Mouse (Mus musculus): ENCODE data around the gene Plin3. TPM values are rescaled to one million over a fixed set of nuclear protein-coding genes. Genes with fewer than 3 reads are reported as not detected.
A peak's percentile ranks its signal among the peaks of the same experiment; 100 is the strongest.

Gene Plin3
- polyA plus RNA-seq, 1 experiment from 2014 or later: 6.9 TPM

- no peaks in the 10 kb centered on the region for H3K9me3 ChIP-seq (ENCODE audit: control insufficient read depth, low read length)
- peak overlapping the region; percentile 75 for H3K4me2 ChIP-seq (ENCODE audit: low read depth, low read length)
- H3K4me1 ChIP-seq (ENCODE audit: control insufficient read depth, insufficient read depth, low read length): peaks cover 9% of the 10 kb centered on the region; the same call in 1 of the 2 replicates
- peak overlapping the region; percentile 61 for H3K4me3 ChIP-seq (ENCODE audit: low read depth, low read length)
- H3K27me3 ChIP-seq (ENCODE audit: control insufficient read depth, insufficient read depth, low read length): no peaks in the 10 kb centered on the region
- no peaks in the 10 kb centered on the region for H3K36me3 ChIP-seq (ENCODE audit: control insufficient read depth, insufficient read depth, low read length)
- peak; percentile 95 for ATAC-seq (ENCODE audit: low read depth)
- no peak overlapping the region for H3K27ac ChIP-seq (ENCODE audit: low read depth, low read length)
- peak overlapping the region; percentile 44 for H3K9ac ChIP-seq (replicated peaks; ENCODE audit: low read depth, low read length)
- WGBS: under 1% methylated on average over 68 of the region's 68 CpGs
Observed at GRCm38 (mm10) chr17:56303847-56304586, 11.3 kb upstream of the Plin3 start.

- peak; percentile 31 for ATAC-seq (ENCODE audit: low read depth)
- Histone ChIP-seq H3K4me2 (ENCODE audit: low read depth, low read length) (peak within 1 kb of the TSS; percentile 75), H3K27me3 (ENCODE audit: control insufficient read depth, insufficient read depth, low read length) (no peaks in the 10 kb centered on the region), H3K27ac (ENCODE audit: low read depth, low read length) (no peak within 1 kb of the TSS), H3K4me3 (ENCODE audit: low read depth, low read length) (peak within 1 kb of the TSS; percentile 61), H3K9ac (replicated peaks; ENCODE audit: low read depth, low read length) (peak within 1 kb of the TSS; percentile 44), H3K4me1 (ENCODE audit: control insufficient read depth, insufficient read depth, low read length) (peaks cover 9% of the 10 kb centered on the region; the same call in 1 of the 2 replicates), H3K9me3 (ENCODE audit: control insufficient read depth, low read length) (no peaks in the 10 kb centered on the region), H3K36me3 (ENCODE audit: control insufficient read depth, insufficient read depth, low read length) (no peaks in the 10 kb centered on the region)
- under 1% methylated on average over 43 of the region's 43 CpGs for WGBS
Observed at GRCm38 (mm10) chr17:56303160-56303846, 10.6 kb upstream of the Plin3 start, which contains the start of gene Uhrf1. Gene Uhrf1, plus strand, starts transcription at chr17:56303321.

GRCm38 (mm10) chr17:56302363-56302996 is 9.8 kb upstream of the Plin3 start:
- 23% methylated on average over 13 of the region's 13 CpGs for WGBS
- Histone ChIP-seq H3K27ac (ENCODE audit: low read depth, low read length) (no peak overlapping the region), H3K4me1 (ENCODE audit: control insufficient read depth, insufficient read depth, low read length) (peaks cover 9% of the 10 kb centered on the region; the same call in 1 of the 2 replicates), H3K9me3 (ENCODE audit: control insufficient read depth, low read length) (no peaks in the 10 kb centered on the region), H3K36me3 (ENCODE audit: control insufficient read depth, insufficient read depth, low read length) (no peaks in the 10 kb centered on the region), H3K9ac (replicated peaks; ENCODE audit: low read depth, low read length) (no peak overlapping the region), H3K4me3 (ENCODE audit: low read depth, low read length) (no peak overlapping the region), H3K27me3 (ENCODE audit: control insufficient read depth, insufficient read depth, low read length) (no peaks in the 10 kb centered on the region), H3K4me2 (ENCODE audit: low read depth, low read length) (no peak overlapping the region; the same call in 1 of the 2 replicates)
- ATAC-seq (ENCODE audit: low read depth): no peak

GRCm38 (mm10) chr17:56300186-56300585 is 7.5 kb upstream of the Plin3 start, which contains the start of gene Arrdc5:
Gene Arrdc5, minus strand, starts transcription at chr17:56300286.
- Histone ChIP-seq H3K4me1 (ENCODE audit: control insufficient read depth, insufficient read depth, low read length) (peaks cover 9% of the 10 kb centered on the region; the same call in 1 of the 2 replicates), H3K4me2 (ENCODE audit: low read depth, low read length) (no peak within 1 kb of the TSS), H3K9ac (replicated peaks; ENCODE audit: low read depth, low read length) (no peak within 1 kb of the TSS), H3K36me3 (ENCODE audit: control insufficient read depth, insufficient read depth, low read length) (no peaks in the 10 kb centered on the region), H3K9me3 (ENCODE audit: control insufficient read depth, low read length) (no peaks in the 10 kb centered on the region), H3K27ac (ENCODE audit: low read depth, low read length) (no peak within 1 kb of the TSS), H3K27me3 (ENCODE audit: control insufficient read depth, insufficient read depth, low read length) (no peaks in the 10 kb centered on the region), H3K4me3 (ENCODE audit: low read depth, low read length) (no peak within 1 kb of the TSS)
- WGBS: 93% methylated on average over 9 of the region's 9 CpGs
- ATAC-seq (ENCODE audit: low read depth): no peak

GRCm38 (mm10) chr17:56298238-56298637 is 5.6 kb upstream of the Plin3 start:
- 98% methylated on average over 1 of the region's 1 CpGs for WGBS
- H3K9ac ChIP-seq (replicated peaks; ENCODE audit: low read depth, low read length): no peak overlapping the region
- H3K4me3 ChIP-seq (ENCODE audit: low read depth, low read length): no peak overlapping the region
- no peaks in the 10 kb centered on the region for H3K4me1 ChIP-seq (ENCODE audit: control insufficient read depth, insufficient read depth, low read length)
- H3K27ac ChIP-seq (ENCODE audit: low read depth, low read length): no peak overlapping the region
- no peaks in the 10 kb centered on the region for H3K36me3 ChIP-seq (ENCODE audit: control insufficient read depth, insufficient read depth, low read length)
- no peak for ATAC-seq (ENCODE audit: low read depth)
- no peaks in the 10 kb centered on the region for H3K27me3 ChIP-seq (ENCODE audit: control insufficient read depth, insufficient read depth, low read length)
- H3K4me2 ChIP-seq (ENCODE audit: low read depth, low read length): no peak overlapping the region
- no peaks in the 10 kb centered on the region for H3K9me3 ChIP-seq (ENCODE audit: control insufficient read depth, low read length)

GRCm38 (mm10) chr17:56296201-56296600 is 3.5 kb upstream of the Plin3 start:
- Histone ChIP-seq H3K27ac (ENCODE audit: low read depth, low read length) (no peak overlapping the region), H3K4me3 (ENCODE audit: low read depth, low read length) (no peak overlapping the region), H3K4me2 (ENCODE audit: low read depth, low read length) (no peak overlapping the region), H3K27me3 (ENCODE audit: control insufficient read depth, insufficient read depth, low read length) (no peaks in the 10 kb centered on the region), H3K9ac (replicated peaks; ENCODE audit: low read depth, low read length) (no peak overlapping the region), H3K9me3 (ENCODE audit: control insufficient read depth, low read length) (no peaks in the 10 kb centered on the region), H3K36me3 (ENCODE audit: control insufficient read depth, insufficient read depth, low read length) (no peaks in the 10 kb centered on the region), H3K4me1 (ENCODE audit: control insufficient read depth, insufficient read depth, low read length) (no peaks in the 10 kb centered on the region)
- WGBS: 74% methylated on average over 1 of the region's 1 CpGs
- no peak for ATAC-seq (ENCODE audit: low read depth)

- H3K4me2 ChIP-seq (ENCODE audit: low read depth, low read length): no peak overlapping the region
- WGBS: 89% methylated on average over 19 of the region's 19 CpGs
- no peaks in the 10 kb centered on the region for H3K27me3 ChIP-seq (ENCODE audit: control insufficient read depth, insufficient read depth, low read length)
- no peak for ATAC-seq (ENCODE audit: low read depth)
- no peaks in the 10 kb centered on the region for H3K36me3 ChIP-seq (ENCODE audit: control insufficient read depth, insufficient read depth, low read length)
- no peak overlapping the region for H3K9ac ChIP-seq (replicated peaks; ENCODE audit: low read depth, low read length)
- H3K4me3 ChIP-seq (ENCODE audit: low read depth, low read length): no peak overlapping the region
- H3K4me1 ChIP-seq (ENCODE audit: control insufficient read depth, insufficient read depth, low read length): peaks cover 8% of the 10 kb centered on the region; the same call in 1 of the 2 replicates
- no peak overlapping the region for H3K27ac ChIP-seq (ENCODE audit: low read depth, low read length)
- H3K9me3 ChIP-seq (ENCODE audit: control insufficient read depth, low read length): no peaks in the 10 kb centered on the region
Observed at GRCm38 (mm10) chr17:56294241-56294640, 1.6 kb upstream of the Plin3 start.

GRCm38 (mm10) chr17:56293291-56293690 is 618 bp upstream of the Plin3 start:
- ATAC-seq (ENCODE audit: low read depth): no peak
- 71% methylated on average over 1 of the region's 1 CpGs for WGBS
- no peak overlapping the region for H3K4me2 ChIP-seq (ENCODE audit: low read depth, low read length)
- H3K4me1 ChIP-seq (ENCODE audit: control insufficient read depth, insufficient read depth, low read length): peaks cover 8% of the 10 kb centered on the region; the same call in 1 of the 2 replicates
- no peak overlapping the region for H3K27ac ChIP-seq (ENCODE audit: low read depth, low read length)
- no peak overlapping the region for H3K4me3 ChIP-seq (ENCODE audit: low read depth, low read length)
- no peaks in the 10 kb centered on the region for H3K36me3 ChIP-seq (ENCODE audit: control insufficient read depth, insufficient read depth, low read length)
- H3K27me3 ChIP-seq (ENCODE audit: control insufficient read depth, insufficient read depth, low read length): no peaks in the 10 kb centered on the region
- no peak overlapping the region for H3K9ac ChIP-seq (replicated peaks; ENCODE audit: low read depth, low read length)
- no peaks in the 10 kb centered on the region for H3K9me3 ChIP-seq (ENCODE audit: control insufficient read depth, low read length)
